ENCODE assay signal across 6 mouse cellular contexts in the genomic region with DNA sequence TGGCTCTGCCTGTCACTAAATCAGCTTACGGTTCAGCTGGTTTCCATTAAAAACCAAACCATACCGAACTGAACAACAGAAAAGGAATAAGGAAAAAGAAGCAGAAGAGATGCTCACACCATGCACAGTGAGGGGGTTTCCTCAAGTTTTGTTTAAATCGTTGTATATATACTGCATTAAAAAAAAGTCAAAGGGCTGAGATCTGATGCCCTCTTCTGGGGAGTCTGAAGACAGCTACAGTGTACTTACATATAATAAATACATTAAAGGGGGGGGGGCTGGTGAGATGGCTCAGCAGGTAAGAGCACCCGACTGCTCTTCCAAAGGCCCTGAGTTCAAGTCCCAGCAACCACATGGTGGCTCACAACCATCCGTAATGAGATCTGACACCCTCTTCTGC. TPM values are rescaled to one million over a fixed set of nuclear protein-coding genes. Genes with fewer than 3 reads are reported as not detected.
DNase-seq lines count a peak whose midpoint lies in the region; ATAC-seq and TF ChIP-seq lines count a peak whose summit lies in the region.
"Not testable (repeated sequence)": the region's sequence is repeated elsewhere in the genome, so short reads cannot be mapped to it uniquely, and the experiment has no call there.

No protein-coding gene starts in this region.

- H3K9ac ChIP-seq in heart, adult 2 months (ENCODE audit: low read depth, low read length); kidney, postnatal 0 days (ENCODE audit: low read depth, low read length); midbrain, embryonic 14.5 days (replicated peaks; ENCODE audit: low read length); stomach, postnatal 0 days (ENCODE audit: low read length): not testable (repeated sequence)

- intact Hi-C loops in heart, adult 2 months (cut with DNase I) = not testable (repeated sequence)

- peak; percentile 27; the same call in 1 of the 2 replicates for TF ChIP-seq CTCF in heart, adult 2 months (IDR thresholded peaks at IDR 0.05)
- TF ChIP-seq CTCF in kidney, postnatal 0 days (IDR thresholded peaks at IDR 0.05; ENCODE audit: low read depth) = peak; percentile 12; the same call in 1 of the 2 replicates
- peak; percentile 42 for TF ChIP-seq CTCF in stomach, postnatal 0 days (IDR thresholded peaks at IDR 0.05; ENCODE audit: low read depth)

- H3K9me3 ChIP-seq in kidney, postnatal 0 days (replicated peaks; ENCODE audit: low read length); midbrain, embryonic 14.5 days (ENCODE audit: control insufficient read depth, low read length); stomach, postnatal 0 days (ENCODE audit: control insufficient read depth, low read length): not testable (repeated sequence)

- H3K79me2 ChIP-seq in heart, adult 2 months (replicated peaks; ENCODE audit: control insufficient read depth, insufficient read depth, low read length) = not testable (repeated sequence)

- not testable (repeated sequence) for H3K4me1 ChIP-seq in heart, adult 2 months (ENCODE audit: control insufficient read depth, insufficient read depth, low read length); kidney, postnatal 0 days (replicated peaks; ENCODE audit: insufficient read depth, low read length); midbrain, embryonic 14.5 days (ENCODE audit: control insufficient read depth, insufficient read depth, low read length); stomach, postnatal 0 days (replicated peaks; ENCODE audit: control insufficient read depth, insufficient read depth)

- WGBS in heart, adult 2 months = 75% methylated on average over 5 of the region's 5 CpGs
- WGBS in kidney, postnatal 0 days = 78% methylated on average over 5 of the region's 5 CpGs
- 91% methylated on average over 5 of the region's 5 CpGs for WGBS in midbrain, embryonic 14.5 days
- 73% methylated on average over 5 of the region's 5 CpGs for WGBS in stomach, postnatal 0 days

- not testable (repeated sequence) for H3K27me3 ChIP-seq in heart, adult 2 months (ENCODE audit: control insufficient read depth, insufficient read depth, low read length); kidney, postnatal 0 days (ENCODE audit: insufficient read depth, low read length); midbrain, embryonic 14.5 days (ENCODE audit: control insufficient read depth, insufficient read depth, low read length); stomach, postnatal 0 days (ENCODE audit: control insufficient read depth, insufficient read depth, low read length)

- not testable (repeated sequence) for H3K27ac ChIP-seq in heart, adult 2 months; kidney, postnatal 0 days; midbrain, embryonic 14.5 days (replicated peaks; ENCODE audit: low read depth, low read length); stomach, postnatal 0 days (replicated peaks)

- not testable (repeated sequence) for H3K36me3 ChIP-seq in heart, adult 2 months (ENCODE audit: control insufficient read depth, insufficient read depth, low read length); stomach, postnatal 0 days (ENCODE audit: control insufficient read depth, insufficient read depth, low read length)
- peaks cover 33% of the 10 kb centered on the region for H3K36me3 ChIP-seq in kidney, postnatal 0 days (ENCODE audit: insufficient read depth, low read length)
- peaks cover 78% of the 10 kb centered on the region for H3K36me3 ChIP-seq in midbrain, embryonic 14.5 days (ENCODE audit: control insufficient read depth, insufficient read depth, low read length)

- DNase-seq in cerebellum, adult 9-10 months = peak; percentile 23
- DNase-seq in heart, adult 2 months; stomach, postnatal 0 days (ENCODE audit: low spot score): not testable (repeated sequence)
- DNase-seq in kidney, postnatal 0 days (ENCODE audit: low spot score) = peak; percentile 7
- peak; percentile 11 for DNase-seq in midbrain, embryonic 14.5 days

- H3K4me2 ChIP-seq in kidney, postnatal 0 days (ENCODE audit: low read length); midbrain, embryonic 14.5 days (ENCODE audit: low read length); stomach, postnatal 0 days (replicated peaks; ENCODE audit: low read depth): not testable (repeated sequence)

- not testable (repeated sequence) for H3K4me3 ChIP-seq in heart, adult 2 months; kidney, postnatal 0 days (replicated peaks; ENCODE audit: low read depth, low read length); midbrain, embryonic 14.5 days (replicated peaks; ENCODE audit: low read depth, low read length); stomach, postnatal 0 days (ENCODE audit: low read depth, low read length)

- not testable (repeated sequence) for TF ChIP-seq EP300 in heart, adult 2 months (IDR thresholded peaks at IDR 0.05; ENCODE audit: insufficient read depth, low read depth, low read length); stomach, postnatal 0 days (optimal IDR thresholded peaks at IDR 0.05)

- ATAC-seq in CD4-positive, CD25-positive, alpha-beta regulatory T cell, adult 4 months = peak; percentile 57
- not testable (repeated sequence) for ATAC-seq in kidney, postnatal 0 days (replicated peaks; ENCODE audit: low FRiP score, low read depth); midbrain, embryonic 14.5 days (ENCODE audit: low FRiP score, low TSS enrichment); stomach, postnatal 0 days (ENCODE audit: low FRiP score, low TSS enrichment)

- not testable (repeated sequence) for TF ChIP-seq POLR2A in heart, adult 2 months (IDR thresholded peaks at IDR 0.05; ENCODE audit: insufficient read depth, low read depth, low read length)

RNA-seq across cellular contexts. Expression of a gene that starts 22.0 kb away (rescaled TPM):
- polyA plus RNA-seq in CD4-positive, CD25-positive, alpha-beta regulatory T cell, adult 4 months (2017; shearing (Covaris generic)) = 1 to 10 TPM in 1 of 2 experiments, under 1 TPM in 1; 0.75 to 1.9 TPM
- total RNA-seq in heart, adult 2 months (2021) = 1 to 10 TPM; 2.7 to 4.9 TPM
- polyA plus RNA-seq in heart, adult 2 months (2012; rRNA removed) = 1.4 and 1.7 TPM in 2 replicates
- polyA plus RNA-seq in kidney, postnatal 0 days (2015; fragmentation: Nextera tagmentation; extraction: Ambion mirVana) = 5.8 and 7.2 TPM in 2 replicates
- polyA plus RNA-seq in midbrain, embryonic 14.5 days (2014; fragmentation: Nextera tagmentation; extraction: Ambion mirVana) = 5.6 and 7.3 TPM in 2 replicates
- polyA plus RNA-seq in stomach, postnatal 0 days (2015; fragmentation: Nextera tagmentation; extraction: Ambion mirVana) = 3.5 and 4.3 TPM in 2 replicates

RNA-seq across cellular contexts. Expression of a gene that starts 26.0 kb away (rescaled TPM):
- 10 to 100 TPM in 1 of 2 experiments, 1 to 10 TPM in 1; 7.2 to 17.3 TPM for polyA plus RNA-seq in CD4-positive, CD25-positive, alpha-beta regulatory T cell, adult 4 months (2017; shearing (Covaris generic))
- total RNA-seq in heart, adult 2 months (2021) = 10 to 100 TPM; 13.7 to 17.4 TPM
- 6.6 and 6.9 TPM in 2 replicates for polyA plus RNA-seq in heart, adult 2 months (2012; rRNA removed)
- 7.9 and 9.3 TPM in 2 replicates for polyA plus RNA-seq in kidney, postnatal 0 days (2015; fragmentation: Nextera tagmentation; extraction: Ambion mirVana)
- polyA plus RNA-seq in midbrain, embryonic 14.5 days (2014; fragmentation: Nextera tagmentation; extraction: Ambion mirVana) = 12.5 TPM in 2 replicates
- 6.3 and 6.4 TPM in 2 replicates for polyA plus RNA-seq in stomach, postnatal 0 days (2015; fragmentation: Nextera tagmentation; extraction: Ambion mirVana)

RNA-seq across cellular contexts. Expression of a gene that starts 40.2 kb away (rescaled TPM):
- 10 to 100 TPM; 24.5 to 30.3 TPM for polyA plus RNA-seq in CD4-positive, CD25-positive, alpha-beta regulatory T cell, adult 4 months (2017; shearing (Covaris generic))
- 1 to 10 TPM; 2.5 to 3.9 TPM for total RNA-seq in heart, adult 2 months (2021)
- polyA plus RNA-seq in heart, adult 2 months (2012; rRNA removed) = 1.3 TPM in 2 replicates
- 11.1 and 11.4 TPM in 2 replicates for polyA plus RNA-seq in kidney, postnatal 0 days (2015; fragmentation: Nextera tagmentation; extraction: Ambion mirVana)
- 30.6 and 32.7 TPM in 2 replicates for polyA plus RNA-seq in midbrain, embryonic 14.5 days (2014; fragmentation: Nextera tagmentation; extraction: Ambion mirVana)
- polyA plus RNA-seq in stomach, postnatal 0 days (2015; fragmentation: Nextera tagmentation; extraction: Ambion mirVana) = 9.3 and 9.8 TPM in 2 replicates

RNA-seq across cellular contexts. Expression of a gene that starts 41.8 kb away (rescaled TPM):
- polyA plus RNA-seq in CD4-positive, CD25-positive, alpha-beta regulatory T cell, adult 4 months (2017; shearing (Covaris generic)) = 10 to 100 TPM; 41.8 to 43.3 TPM
- total RNA-seq in heart, adult 2 months (2021) = 100 to 1,000 TPM; 122 to 135 TPM
- 111 and 162 TPM in 2 replicates for polyA plus RNA-seq in heart, adult 2 months (2012; rRNA removed)
- 488 and 525 TPM in 2 replicates for polyA plus RNA-seq in kidney, postnatal 0 days (2015; fragmentation: Nextera tagmentation; extraction: Ambion mirVana)
- polyA plus RNA-seq in midbrain, embryonic 14.5 days (2014; fragmentation: Nextera tagmentation; extraction: Ambion mirVana) = 451 and 465 TPM in 2 replicates
- 334 and 339 TPM in 2 replicates for polyA plus RNA-seq in stomach, postnatal 0 days (2015; fragmentation: Nextera tagmentation; extraction: Ambion mirVana)
